1 mouse cellular context compared by ENCODE assay signal in the genomic region with DNA sequence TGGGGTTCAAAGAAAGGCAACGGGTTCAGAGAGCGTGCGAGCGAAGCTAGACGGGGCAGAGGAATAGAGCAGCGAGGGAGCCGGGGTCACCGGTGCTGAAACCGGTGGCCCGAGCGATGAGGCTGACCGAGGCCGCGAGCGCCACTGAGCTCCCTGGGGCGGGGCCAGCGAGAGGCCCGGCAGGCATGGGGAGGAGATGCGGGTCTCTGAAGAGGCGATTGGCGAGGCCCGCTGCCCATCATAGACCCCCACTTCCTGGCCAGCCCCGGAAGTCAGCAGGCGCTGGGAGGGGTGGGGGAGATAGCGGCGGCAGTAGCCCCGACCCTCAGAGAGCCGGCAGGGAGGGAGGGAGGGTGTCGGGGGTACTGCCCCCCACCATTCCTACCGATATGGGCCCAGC.
TF ChIP-seq lines count a peak whose summit lies in the region.

No protein-coding gene starts in this region.

TF ChIP-seq in C2C12, 6 proteins besides CTCF, POLR2A, EP300 and RAD21:
- TF ChIP-seq MYOG (IDR thresholded peaks at IDR 0.05; ENCODE audit: control insufficient read depth, extremely low read depth, insufficient read length) (no peak), MYOD1 (IDR thresholded peaks at IDR 0.05; ENCODE audit: control insufficient read depth, insufficient read length, low read depth) (no peak), FOSL1 (IDR thresholded peaks at IDR 0.05; ENCODE audit: insufficient read depth, low read length, poor library complexity, severe bottlenecking) (no peak), USF1 (IDR thresholded peaks at IDR 0.05; ENCODE audit: low read depth) (no peak), CEBPB (IDR thresholded peaks at IDR 0.05; ENCODE audit: low read depth) (no peak), MAX (IDR thresholded peaks at IDR 0.05) (no peak)
